Mouse (Mus musculus): ENCODE data around the gene Gcfc2.

GRCm38 (mm10) chr6:81929402-81929801 is 5.9 kb downstream of the Gcfc2 start:
- TF ChIP-seq CTCF (IDR thresholded peaks at IDR 0.05; ENCODE audit: low read depth, low read length) (no peak), POLR2A (IDR thresholded peaks at IDR 0.05; ENCODE audit: extremely low read depth, insufficient read depth, low read length) (no peak)

Data from liver, adult 2 months (tissue).